Mouse (Mus musculus) forebrain, embryonic 16.5 days (tissue): ENCODE data around the gene Ccnk. TPM values are rescaled to one million over a fixed set of nuclear protein-coding genes. Genes with fewer than 3 reads are reported as not detected.

Experiments
- ATAC-seq: fragments of 200-750 bp; cut with Nextera tagmentation; 2 replicates; pipeline ENCODE4 v1.8.0; 2017; ENCODE audit warnings: mild to moderate bottlenecking, moderate library complexity
- H3K27ac ChIP-seq: fragments of 300-500 bp; sonication (generic); 2 replicates; pipeline ENCODE4 v1.5.1; 2014; ENCODE audit warnings: low read length, control low read depth
- H3K27me3 ChIP-seq: fragments of 300-500 bp; sonication (generic); replicated peaks from 2 replicates; pipeline ENCODE4 v1.6.1; 2014; ENCODE audit warnings: low read length; ENCODE audit not compliant: control insufficient read depth, insufficient read depth
- H3K36me3 ChIP-seq: fragments of 300-500 bp; sonication (generic); 2 replicates; pipeline ENCODE4 v1.6.1; 2014; ENCODE audit not compliant: control insufficient read depth, insufficient read depth
- H3K4me1 ChIP-seq: fragments of 300-500 bp; sonication (generic); replicated peaks from 2 replicates; pipeline ENCODE4 v1.6.1; 2014; ENCODE audit warnings: low read length; ENCODE audit not compliant: control insufficient read depth, insufficient read depth
- H3K4me2 ChIP-seq: fragments of 300-500 bp; sonication (generic); 2 replicates; pipeline ENCODE4 v1.6.1; 2014; ENCODE audit warnings: mild to moderate bottlenecking, low read length, control low read depth
- H3K4me3 ChIP-seq: fragments of 300-500 bp; sonication (generic); replicated peaks from 2 replicates; pipeline ENCODE4 v1.5.1; 2014; ENCODE audit warnings: mild to moderate bottlenecking, low read length, control low read depth
- H3K9ac ChIP-seq: fragments of 300-500 bp; sonication (generic); replicated peaks from 2 replicates; pipeline ENCODE4 v1.6.1; 2014; ENCODE audit warnings: low read depth, low read length, control low read depth
- H3K9me3 ChIP-seq: fragments of 300-500 bp; sonication (generic); 2 replicates; pipeline ENCODE4 v1.6.1; 2016; ENCODE audit warnings: low read length; ENCODE audit not compliant: control insufficient read depth
- WGBS: fragments of 180-500 bp; shearing (Covaris S2); extraction: QIAGEN DNeasy Blood & Tissue Kit; methylation state at CpG from one replicate; pipeline ENCODE4 v1.1.7; 2014; 5-methylcytosine and 5-hydroxymethylcytosine counted together
- polyA plus RNA-seq: library from polyadenylated mRNA; unstranded; fragments of >200 nt; fragmentation: Nextera tagmentation; extraction: Ambion mirVana; gene quantifications from 2 replicates; pipeline ENCODE4 v1.2.1, GENCODE M21; 2015

The Ccnk gene
- polyA plus RNA-seq, 1 experiment from 2014 or later: 3.2 TPM

DNA sequence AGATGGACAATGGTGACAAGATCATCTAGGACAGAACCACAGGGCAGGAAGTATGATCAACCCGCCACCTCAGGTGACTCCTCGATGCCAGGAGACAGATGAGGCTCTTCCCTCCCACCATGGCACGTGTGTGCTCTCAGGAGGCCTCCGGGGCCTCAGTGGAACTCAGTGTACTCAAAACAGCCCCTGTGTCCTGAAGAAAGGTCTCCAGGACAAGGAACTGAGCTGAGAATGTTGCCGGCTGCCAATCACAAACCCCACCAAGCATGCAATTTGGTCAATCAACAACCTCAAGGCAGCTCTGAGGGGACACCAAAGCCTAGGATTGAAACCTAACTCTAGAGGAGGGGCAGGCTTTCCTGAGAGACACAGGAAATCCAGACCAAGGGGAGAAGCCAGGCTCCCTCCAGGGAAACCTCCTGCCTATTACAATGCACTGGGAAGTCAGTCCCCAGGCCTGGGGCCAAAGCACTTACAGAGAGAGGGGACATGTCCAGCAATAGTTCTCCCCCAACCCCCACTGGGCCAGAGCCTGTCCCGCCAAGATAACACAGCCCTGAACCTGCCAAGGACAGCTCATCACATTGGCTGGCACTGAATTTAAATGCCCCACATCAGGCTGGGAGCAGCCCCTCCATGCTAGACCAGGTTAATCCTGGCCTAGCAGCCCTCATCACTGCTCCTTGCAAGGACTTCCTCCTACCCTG lies 58.1 kb downstream of the Ccnk start:
- Histone ChIP-seq H3K27ac (no peak overlapping the region), H3K36me3 (no peaks in the 10 kb centered on the region), H3K27me3 (no peaks in the 10 kb centered on the region), H3K4me1 (peaks cover 65% of the 10 kb centered on the region), H3K4me2 (no peak overlapping the region), H3K4me3 (no peak overlapping the region), H3K9me3 (no peaks in the 10 kb centered on the region), H3K9ac (no peak overlapping the region)
- 78% methylated on average over 6 of the region's 6 CpGs for WGBS
- no peak for ATAC-seq

DNA sequence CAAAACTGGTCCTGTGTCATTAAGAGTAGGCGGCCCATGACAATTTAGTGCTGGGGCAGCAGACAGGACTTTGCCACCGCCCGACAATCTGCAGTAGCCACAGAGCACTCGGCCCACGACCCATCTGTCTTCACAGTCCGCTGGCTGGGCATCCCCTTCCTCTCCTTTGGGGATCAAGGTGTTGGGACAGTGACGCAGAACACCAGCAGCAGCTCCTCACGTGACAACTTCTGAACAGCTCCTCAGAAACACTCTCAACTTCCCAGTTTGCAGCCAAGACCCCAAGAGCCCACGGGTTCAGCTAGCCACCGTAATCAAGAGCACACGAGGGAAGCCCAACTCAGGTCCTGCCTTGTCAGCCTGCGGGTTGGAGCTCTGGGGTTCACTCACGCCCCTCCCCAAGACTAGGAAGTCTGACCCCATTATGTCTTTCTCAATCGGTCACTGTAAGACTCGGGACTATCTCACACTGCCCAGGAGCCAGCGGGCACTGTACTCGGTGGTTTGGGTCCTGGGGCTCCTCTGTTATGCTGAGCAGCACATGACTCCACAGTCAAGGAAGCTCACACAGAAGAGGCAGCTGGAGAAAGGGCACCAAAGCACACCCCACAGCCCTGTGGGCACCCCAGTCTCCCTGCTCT lies 59.1 kb downstream of the Ccnk start:
- Histone ChIP-seq H3K36me3 (no peaks in the 10 kb centered on the region), H3K9ac (no peak overlapping the region), H3K4me3 (no peak overlapping the region), H3K27ac (no peak overlapping the region), H3K4me2 (no peak overlapping the region), H3K27me3 (no peaks in the 10 kb centered on the region), H3K9me3 (no peaks in the 10 kb centered on the region), H3K4me1 (peaks cover 68% of the 10 kb centered on the region)
- no peak for ATAC-seq
- 81% methylated on average over 17 of the region's 17 CpGs for WGBS

DNA sequence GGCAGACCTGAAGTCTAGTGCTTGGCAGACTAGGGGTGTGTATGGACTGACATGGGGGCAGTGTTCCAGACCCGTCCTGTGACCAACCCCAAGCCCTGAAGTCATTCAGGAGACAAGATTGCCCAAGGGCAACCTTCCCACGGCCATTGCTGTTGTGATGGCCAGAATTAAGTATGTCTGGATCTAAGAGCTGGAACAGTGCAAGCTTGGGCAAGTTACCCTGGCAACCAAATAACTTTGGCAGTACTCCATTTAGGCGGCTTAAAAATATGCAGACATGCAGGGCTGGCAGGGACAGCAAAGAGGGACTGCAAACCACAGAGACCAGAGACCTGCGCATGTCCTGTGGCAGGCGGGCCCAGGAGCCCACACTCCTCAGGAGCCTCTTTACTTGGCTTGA lies 60.1 kb downstream of the Ccnk start:
- Histone ChIP-seq H3K36me3 (no peaks in the 10 kb centered on the region), H3K9me3 (no peaks in the 10 kb centered on the region), H3K9ac (no peak overlapping the region), H3K4me3 (no peak overlapping the region), H3K27me3 (no peaks in the 10 kb centered on the region), H3K4me1 (peaks cover 73% of the 10 kb centered on the region), H3K27ac (peak overlapping the region; percentile 29), H3K4me2 (peak overlapping the region; percentile 8; the same call in 1 of the 2 replicates)
- WGBS: 10% methylated on average over 5 of the region's 5 CpGs
- peak; percentile 78 for ATAC-seq

DNA sequence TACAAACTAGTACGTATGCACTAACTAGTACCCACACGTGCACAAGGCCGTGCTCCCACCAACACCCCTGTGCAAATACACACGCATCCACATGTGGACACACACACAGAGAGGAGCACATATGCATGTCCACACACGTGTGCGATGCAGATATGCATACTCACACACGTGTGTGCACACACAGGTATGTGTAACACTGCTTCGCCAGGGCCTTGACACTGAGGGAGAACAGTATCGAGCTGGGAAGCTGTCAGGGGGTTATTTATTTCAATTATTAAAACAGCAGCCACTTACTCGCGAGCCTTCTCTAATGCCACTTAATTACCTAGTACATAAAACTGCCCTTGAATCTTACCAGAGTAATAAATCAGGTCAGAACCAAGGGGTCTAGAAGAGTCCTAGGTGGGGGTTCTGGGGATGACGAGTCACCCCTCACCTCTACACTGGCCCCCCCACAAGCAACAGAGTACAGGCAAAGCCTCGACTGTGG lies 61.1 kb downstream of the Ccnk start:
- WGBS: 45% methylated on average over 13 of the region's 13 CpGs
- peak overlapping the region; percentile 62 for H3K27ac ChIP-seq
- H3K9ac ChIP-seq: peak overlapping the region; percentile 43
- no peaks in the 10 kb centered on the region for H3K36me3 ChIP-seq
- ATAC-seq: no peak
- peak overlapping the region; percentile 36; the same call in 1 of the 2 replicates for H3K4me2 ChIP-seq
- no peaks in the 10 kb centered on the region for H3K27me3 ChIP-seq
- H3K4me3 ChIP-seq: no peak overlapping the region
- H3K4me1 ChIP-seq: peaks cover 79% of the 10 kb centered on the region
- H3K9me3 ChIP-seq: no peaks in the 10 kb centered on the region

DNA sequence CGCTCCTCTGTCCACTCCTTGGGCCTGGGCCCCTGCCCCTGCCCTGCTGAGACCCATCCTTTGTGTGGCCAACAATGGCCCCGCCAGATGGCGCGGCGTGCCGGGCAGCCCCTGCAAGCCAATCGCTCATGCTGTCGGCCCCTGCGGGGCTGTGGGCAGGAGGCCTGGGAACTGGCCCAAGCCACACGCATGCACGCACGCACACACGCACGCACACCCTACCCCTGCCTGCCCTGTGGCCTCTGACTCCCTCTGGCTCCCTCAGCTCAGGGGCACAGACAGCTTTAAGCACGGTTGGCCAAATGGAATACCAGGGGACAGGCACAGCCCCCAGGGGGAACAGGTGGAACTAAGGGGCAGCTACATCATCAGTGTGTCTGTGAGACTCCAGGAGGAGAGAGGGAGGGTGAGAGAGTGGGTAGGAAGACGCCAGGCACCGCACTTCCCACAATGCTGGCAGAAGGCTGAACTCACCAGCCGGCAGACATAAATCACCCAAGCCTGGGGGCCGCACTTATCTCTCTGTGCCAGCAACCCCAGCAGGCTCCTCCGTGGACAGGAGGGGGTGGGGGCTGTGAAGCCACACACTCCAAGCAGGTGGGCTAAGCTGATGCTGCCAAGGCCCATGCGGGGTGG lies 61.7 kb downstream of the Ccnk start:
- no peaks in the 10 kb centered on the region for H3K36me3 ChIP-seq
- no peaks in the 10 kb centered on the region for H3K27me3 ChIP-seq
- ATAC-seq: peak; percentile 69
- H3K9me3 ChIP-seq: no peaks in the 10 kb centered on the region
- H3K27ac ChIP-seq: peak overlapping the region; percentile 62
- no peak overlapping the region for H3K4me3 ChIP-seq
- WGBS: 6% methylated on average over 21 of the region's 21 CpGs
- H3K4me1 ChIP-seq: peaks cover 78% of the 10 kb centered on the region
- H3K4me2 ChIP-seq: peak overlapping the region; percentile 36
- H3K9ac ChIP-seq: peak overlapping the region; percentile 43

DNA sequence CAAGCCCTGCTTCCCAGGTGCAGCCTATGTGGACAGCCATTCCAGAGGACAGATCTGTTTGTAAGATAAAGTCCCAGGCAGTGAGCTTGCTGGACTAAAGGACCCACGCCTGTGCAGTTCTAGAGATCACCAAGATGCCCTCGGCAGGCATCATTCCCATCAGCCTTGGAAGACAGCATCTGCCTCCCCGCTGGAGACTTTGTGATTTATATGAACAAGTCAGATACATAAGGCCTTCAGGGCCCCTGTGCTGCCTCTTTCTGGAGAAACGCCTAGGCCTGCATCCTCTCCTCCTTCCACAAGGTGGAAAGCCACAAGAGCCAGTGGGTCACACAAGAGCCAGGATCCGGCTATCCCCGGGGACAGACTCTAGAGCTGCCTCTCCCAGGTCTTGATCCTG lies 62.2 kb downstream of the Ccnk start:
- Histone ChIP-seq H3K9ac (no peak overlapping the region; the same call in 1 of the 2 replicates), H3K4me2 (no peak overlapping the region), H3K4me1 (peaks cover 74% of the 10 kb centered on the region), H3K27ac (peak overlapping the region; percentile 62), H3K4me3 (no peak overlapping the region), H3K27me3 (no peaks in the 10 kb centered on the region), H3K36me3 (no peaks in the 10 kb centered on the region), H3K9me3 (no peaks in the 10 kb centered on the region)
- 44% methylated on average over 6 of the region's 6 CpGs for WGBS
- ATAC-seq: no peak

DNA sequence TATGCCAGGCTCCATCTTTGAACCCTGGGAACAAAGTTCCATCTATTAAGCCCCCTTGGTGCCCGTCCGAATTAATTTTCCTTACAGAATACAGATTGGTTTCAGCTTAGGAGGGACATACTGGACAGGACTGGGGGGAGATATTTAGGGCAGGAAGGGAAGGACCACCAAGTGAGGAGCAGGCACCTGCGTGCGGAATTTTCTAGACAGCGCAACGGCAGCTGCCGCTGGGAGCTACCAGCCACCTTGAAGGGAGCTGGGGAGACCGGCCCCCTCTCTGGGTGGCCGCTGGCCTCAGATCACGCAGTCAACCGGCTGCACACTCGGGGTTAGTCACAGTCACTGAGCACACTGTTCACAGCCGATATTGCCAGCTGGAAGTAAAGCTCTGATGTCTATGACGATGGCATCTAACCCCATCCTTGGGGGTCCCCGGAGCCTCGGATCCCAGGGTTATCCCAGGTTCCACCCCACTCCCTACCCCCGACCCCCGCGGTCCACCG lies 62.9 kb downstream of the Ccnk start:
- Histone ChIP-seq H3K27ac (no peak overlapping the region), H3K27me3 (no peaks in the 10 kb centered on the region), H3K4me1 (peaks cover 71% of the 10 kb centered on the region), H3K9me3 (no peaks in the 10 kb centered on the region), H3K4me2 (no peak overlapping the region), H3K4me3 (no peak overlapping the region), H3K9ac (no peak overlapping the region; the same call in 1 of the 2 replicates), H3K36me3 (no peaks in the 10 kb centered on the region)
- ATAC-seq: no peak
- WGBS: 47% methylated on average over 20 of the region's 20 CpGs

DNA sequence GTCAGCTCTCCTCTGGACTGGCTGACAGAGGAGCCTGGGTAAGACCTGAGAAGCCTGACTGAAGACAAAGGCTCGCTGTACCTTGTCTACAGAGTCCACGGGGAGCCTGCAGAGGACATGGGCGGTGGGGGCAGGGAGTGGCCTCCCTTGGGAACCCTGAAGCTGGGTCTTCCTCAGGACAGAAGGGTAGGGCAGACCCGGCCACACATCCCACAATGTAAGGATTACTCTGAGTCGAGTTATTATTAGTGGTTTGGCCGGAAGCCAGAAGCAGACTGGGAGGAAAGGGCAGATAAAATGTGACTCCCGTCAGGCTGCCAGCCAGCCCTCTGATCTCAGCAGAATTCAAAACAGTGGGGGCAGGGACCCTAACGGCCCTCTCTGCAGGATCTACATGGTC lies 65.4 kb downstream of the Ccnk start:
- no peak overlapping the region for H3K4me2 ChIP-seq
- peak overlapping the region; percentile 31 for H3K9ac ChIP-seq
- peak overlapping the region; percentile 41; the same call in 1 of the 2 replicates for H3K27ac ChIP-seq
- no peak overlapping the region for H3K4me3 ChIP-seq
- H3K27me3 ChIP-seq: no peaks in the 10 kb centered on the region
- no peak for ATAC-seq
- peaks cover 53% of the 10 kb centered on the region for H3K4me1 ChIP-seq
- no peaks in the 10 kb centered on the region for H3K36me3 ChIP-seq
- no peaks in the 10 kb centered on the region for H3K9me3 ChIP-seq
- WGBS: 5% methylated on average over 8 of the region's 8 CpGs

DNA sequence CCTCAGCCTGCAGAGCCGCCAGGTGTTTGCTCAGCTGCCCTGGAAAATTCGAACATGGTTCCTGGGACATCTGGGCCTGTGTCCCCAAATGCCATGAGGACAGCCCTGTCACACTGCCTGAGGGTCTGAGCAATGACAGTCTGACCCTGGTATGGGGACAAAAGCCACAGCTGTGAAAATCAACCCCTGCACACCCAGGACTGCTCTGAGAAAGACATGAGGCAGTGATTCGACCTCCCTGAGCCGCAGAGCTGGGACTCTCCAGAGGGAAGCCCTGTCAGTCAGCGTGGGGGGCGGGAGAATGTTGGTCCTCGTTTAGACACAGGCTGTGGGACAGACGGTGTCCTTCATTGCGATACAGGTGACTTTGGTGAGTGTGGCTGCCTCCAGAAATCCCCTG lies 66.2 kb downstream of the Ccnk start:
- no peaks in the 10 kb centered on the region for H3K27me3 ChIP-seq
- H3K27ac ChIP-seq: no peak overlapping the region
- no peak for ATAC-seq
- no peak overlapping the region for H3K4me3 ChIP-seq
- peaks cover 45% of the 10 kb centered on the region for H3K4me1 ChIP-seq
- 45% methylated on average over 9 of the region's 9 CpGs for WGBS
- H3K36me3 ChIP-seq: no peaks in the 10 kb centered on the region
- no peaks in the 10 kb centered on the region for H3K9me3 ChIP-seq
- H3K9ac ChIP-seq: no peak overlapping the region
- no peak overlapping the region for H3K4me2 ChIP-seq
